ENCODE assay signal across 9 mouse cellular contexts in genomic region chr8:4372657-4373056, GRCm38 (mm10). TPM values are rescaled to one million over a fixed set of nuclear protein-coding genes. Genes with fewer than 3 reads are reported as not detected.
DNase-seq lines count a peak whose midpoint lies in the region; ATAC-seq and TF ChIP-seq lines count a peak whose summit lies in the region.
"Had no signal": no experiment of that assay in that cellular context is flagged by ENCODE, and none has a peak within 500 bp of the region (broad histone marks: within the 10 kb centered on the region; RNA-seq: fewer than 3 reads in every experiment).

No protein-coding gene starts in this region.

- H3K79me2 ChIP-seq in liver, adult 2 months (ENCODE audit: control insufficient read depth, insufficient read depth, low read length), result no peaks in the 10 kb centered on the region

- no peak for TF ChIP-seq POLR2A in liver, adult 2 months (IDR thresholded peaks at IDR 0.05; ENCODE audit: extremely low read depth, insufficient read depth, low read length)

- peak; percentile 6 for DNase-seq in embryo, embryonic 10 days (ENCODE audit: low spot score)
- no peak for DNase-seq in embryo, embryonic 9.5 days (ENCODE audit: extremely low spot score)
- peak; percentile 36 for DNase-seq in liver, adult 2 months (ENCODE audit: extremely low read depth, low read depth, low spot score)
- DNase-seq in liver, embryonic 11.5 days (ENCODE audit: low spot score), result no peak
- DNase-seq in MN1 (ENCODE audit: low spot score), result peak; percentile 48
- DNase-seq in heart, postnatal 14 days, result no peak
- no peak for DNase-seq in cerebellum, postnatal 25 days
- DNase-seq: heart, postnatal 4 days had no signal

- WGBS in liver, adult 2 months, result 85% methylated on average over 2 of the region's 2 CpGs
- whole genome bisulfite sequencing in liver, embryonic 11.5 days, result 60% methylated on average over 2 of the region's 2 CpGs

- H3K9me3 ChIP-seq in liver, embryonic 11.5 days (ENCODE audit: control insufficient read depth, low read length), result no peaks in the 10 kb centered on the region

- intact Hi-C loops in heart, postnatal 14 days (cut with DNase I), result loop anchor here (5.0 to 10.0 kb wide), 2 partner anchors 178 to 230 kb away; no protein-coding TSS in a partner anchor

- no peaks in the 10 kb centered on the region for H3K36me3 ChIP-seq in liver, adult 2 months (ENCODE audit: control insufficient read depth, insufficient read depth, low read length)
- H3K36me3 ChIP-seq in liver, embryonic 11.5 days (ENCODE audit: control insufficient read depth, insufficient read depth, low read length), result no peaks in the 10 kb centered on the region

- H3K9ac ChIP-seq in liver, adult 2 months (ENCODE audit: low read depth, low read length), result no peak overlapping the region
- H3K9ac ChIP-seq in liver, embryonic 11.5 days (ENCODE audit: low read depth, low read length), result no peak overlapping the region

- no peak overlapping the region for H3K4me2 ChIP-seq in liver, embryonic 11.5 days

- no peaks in the 10 kb centered on the region for H3K4me1 ChIP-seq in liver, adult 2 months (ENCODE audit: control insufficient read depth, insufficient read depth, low read length)
- H3K4me1 ChIP-seq in liver, embryonic 11.5 days (replicated peaks; ENCODE audit: control insufficient read depth, insufficient read depth, low read length), result no peaks in the 10 kb centered on the region

- H3K4me3 ChIP-seq in liver, adult 2 months (ENCODE audit: insufficient read depth, low read depth, low read length), result no peak overlapping the region
- H3K4me3 ChIP-seq in liver, embryonic 11.5 days (ENCODE audit: low read depth, low read length), result no peak overlapping the region

- no peak for ATAC-seq in liver, embryonic 11.5 days (replicated peaks; ENCODE audit: low FRiP score)
- ATAC-seq in megakaryocyte progenitor cell, adult 5-6 weeks (replicated peaks; ENCODE audit: poor library complexity), result peak; percentile 53; the same call in 1 of the 2 replicates

- H3K27me3 ChIP-seq in liver, adult 2 months (ENCODE audit: control insufficient read depth, insufficient read depth, low read length), result no peaks in the 10 kb centered on the region
- no peaks in the 10 kb centered on the region for H3K27me3 ChIP-seq in liver, embryonic 11.5 days (replicated peaks; ENCODE audit: control insufficient read depth, insufficient read depth, low read length)

- no peak overlapping the region for H3K27ac ChIP-seq in liver, adult 2 months (replicated peaks; ENCODE audit: insufficient read depth, low read depth, low read length)
- no peak overlapping the region for H3K27ac ChIP-seq in liver, embryonic 11.5 days (ENCODE audit: low read depth, low read length)

- TF ChIP-seq CTCF in liver, adult 2 months (IDR thresholded peaks at IDR 0.05; ENCODE audit: low read depth, low read length), result no peak

RNA-seq across cellular contexts. Expression of gene Elavl1, which starts 47.4 kb away (rescaled TPM):
- total RNA-seq in liver, adult 2 months (2014; rRNA removed), result 23.0 and 29.8 TPM in 2 replicates
- 18.1 and 18.8 TPM in 2 replicates for polyA plus RNA-seq in liver, adult 2 months (2012; rRNA removed)
- polyA plus RNA-seq in liver, embryonic 11.5 days (2014; fragmentation: Nextera tagmentation; extraction: Ambion mirVana), result 266 and 299 TPM in 2 replicates
- 134 and 150 TPM in 2 replicates for total RNA-seq in megakaryocyte progenitor cell, adult 5-6 weeks (2015)
- 74.7 and 80.8 TPM in 2 replicates for total RNA-seq in megakaryocyte progenitor cell, adult 5-6 weeks (2017)
- total RNA-seq in heart, postnatal 14 days (2021), result 10 to 100 TPM; 58.8 to 66.1 TPM

RNA-seq across cellular contexts. Expression of gene Ccl25, which starts 47.6 kb away (rescaled TPM):
- 10.9 and 11.7 TPM in 2 replicates for total RNA-seq in liver, adult 2 months (2014; rRNA removed)
- 2.4 and 3.3 TPM in 2 replicates for polyA plus RNA-seq in liver, adult 2 months (2012; rRNA removed)
- 15.2 and 19.3 TPM in 2 replicates for polyA plus RNA-seq in liver, embryonic 11.5 days (2014; fragmentation: Nextera tagmentation; extraction: Ambion mirVana)
- 20.5 and 20.6 TPM in 2 replicates for total RNA-seq in megakaryocyte progenitor cell, adult 5-6 weeks (2015)
- total RNA-seq in megakaryocyte progenitor cell, adult 5-6 weeks (2017), result 4.6 and 13.4 TPM in 2 replicates
- 10 to 100 TPM in 1 of 2 experiments, 1 to 10 TPM in 1; 5.9 to 14.8 TPM for total RNA-seq in heart, postnatal 14 days (2021)

Comparison
In these comparisons a context has a peak if more than half of its experiments do, and no peak if none do; other contexts are left out.
1. DNase-seq: peak in embryo, embryonic 10 days (single experiment), liver, adult 2 months (single experiment) and MN1 (single experiment); none in embryo, embryonic 9.5 days (single experiment), liver, embryonic 11.5 days (single experiment), heart, postnatal 14 days (0 of 2) and cerebellum, postnatal 25 days (0 of 2).